Mouse (Mus musculus): ENCODE measurements around the gene Prkg2. TPM values are rescaled to one million over a fixed set of nuclear protein-coding genes. Genes with fewer than 3 reads are reported as not detected.

The Prkg2 gene
- polyA plus RNA-seq, 1 experiment from 2014 or later = 0.90 TPM

DNA sequence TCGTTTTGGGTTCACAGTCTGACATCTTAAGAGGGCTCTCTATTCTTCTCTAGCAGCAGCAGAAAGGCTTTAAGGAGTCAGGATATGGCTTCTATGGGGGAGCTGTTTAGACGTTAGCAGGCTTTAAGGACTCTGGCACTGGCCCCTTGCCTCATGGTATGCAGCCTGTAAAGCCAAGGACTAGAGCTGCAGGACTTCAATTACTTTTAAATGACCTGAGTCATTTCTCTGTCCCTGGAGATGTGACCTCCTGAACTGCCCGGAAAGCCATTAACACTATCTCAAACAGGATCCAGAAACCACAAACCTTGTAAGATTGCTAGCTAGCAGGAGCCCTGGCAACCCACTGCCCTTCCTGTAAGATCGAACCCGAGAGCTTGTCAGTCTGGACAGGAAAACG, 96.4 kb downstream of the Prkg2 start:
- peaks cover 7% of the 10 kb centered on the region for H3K4me1 ChIP-seq (replicated peaks; ENCODE audit: control insufficient read depth, insufficient read depth, low read length)
- no peaks in the 10 kb centered on the region for H3K36me3 ChIP-seq (ENCODE audit: control insufficient read depth, insufficient read depth)
- 51% methylated on average over 6 of the region's 6 CpGs for WGBS

GRCm38 (mm10) chr5:98939631-98940208, 97.4 kb downstream of the Prkg2 start:
- Histone ChIP-seq H3K36me3 (ENCODE audit: control insufficient read depth, insufficient read depth) (no peaks in the 10 kb centered on the region), H3K27me3 (replicated peaks; ENCODE audit: control insufficient read depth, insufficient read depth, low read length) (no peaks in the 10 kb centered on the region), H3K4me1 (replicated peaks; ENCODE audit: control insufficient read depth, insufficient read depth, low read length) (peaks cover 7% of the 10 kb centered on the region), H3K4me2 (ENCODE audit: low read length) (no peak overlapping the region), H3K27ac (ENCODE audit: low read length) (no peak overlapping the region), H3K9ac (replicated peaks; ENCODE audit: low read depth, low read length) (no peak overlapping the region), H3K9me3 (ENCODE audit: control insufficient read depth, low read length) (no peaks in the 10 kb centered on the region), H3K4me3 (replicated peaks; ENCODE audit: low read length) (no peak overlapping the region)
- peak; percentile 69 for ATAC-seq
- WGBS = 62% methylated on average over 6 of the region's 6 CpGs

More for the DNA sequence above, 96.4 kb downstream of the Prkg2 start:
- Histone ChIP-seq H3K4me2 (ENCODE audit: low read length) (no peak overlapping the region), H3K27me3 (replicated peaks; ENCODE audit: control insufficient read depth, insufficient read depth, low read length) (no peaks in the 10 kb centered on the region), H3K9me3 (ENCODE audit: control insufficient read depth, low read length) (no peaks in the 10 kb centered on the region), H3K9ac (replicated peaks; ENCODE audit: low read depth, low read length) (no peak overlapping the region), H3K27ac (ENCODE audit: low read length) (no peak overlapping the region), H3K4me3 (replicated peaks; ENCODE audit: low read length) (no peak overlapping the region)
- ATAC-seq = no peak

GRCm38 (mm10) chr5:98939116-98939515, 98.0 kb downstream of the Prkg2 start:
- H3K36me3 ChIP-seq (ENCODE audit: control insufficient read depth, insufficient read depth) = no peaks in the 10 kb centered on the region
- H3K9me3 ChIP-seq (ENCODE audit: control insufficient read depth, low read length) = no peaks in the 10 kb centered on the region
- H3K4me1 ChIP-seq (replicated peaks; ENCODE audit: control insufficient read depth, insufficient read depth, low read length) = peaks cover 7% of the 10 kb centered on the region
- no peak overlapping the region for H3K4me2 ChIP-seq (ENCODE audit: low read length)
- peak overlapping the region; percentile 15; the same call in 1 of the 2 replicates for H3K27ac ChIP-seq (ENCODE audit: low read length)
- no peak overlapping the region for H3K9ac ChIP-seq (replicated peaks; ENCODE audit: low read depth, low read length)
- peak; percentile 70 for ATAC-seq
- no peak overlapping the region for H3K4me3 ChIP-seq (replicated peaks; ENCODE audit: low read length)
- 75% methylated on average over 9 of the region's 9 CpGs for WGBS
- no peaks in the 10 kb centered on the region for H3K27me3 ChIP-seq (replicated peaks; ENCODE audit: control insufficient read depth, insufficient read depth, low read length)

DNA sequence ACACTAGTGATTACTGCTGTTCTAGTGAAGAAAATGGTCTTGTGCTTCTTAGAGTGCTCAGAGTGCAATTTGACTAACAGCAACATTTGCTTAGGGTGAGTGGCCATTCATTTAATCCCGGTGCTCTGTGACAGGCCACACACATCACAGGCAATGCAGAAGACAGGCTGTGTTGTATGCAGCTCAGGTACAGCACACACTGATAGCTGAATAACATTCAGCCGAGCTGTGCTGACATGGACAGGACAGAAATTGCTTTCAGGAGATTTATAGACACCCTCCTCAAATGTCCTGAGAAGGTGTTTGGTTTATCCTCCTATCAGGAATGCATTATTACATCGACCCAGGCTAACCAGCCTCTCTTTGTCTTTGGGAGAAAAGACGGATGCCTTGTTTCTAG, 99.3 kb downstream of the Prkg2 start:
- no peaks in the 10 kb centered on the region for H3K27me3 ChIP-seq (replicated peaks; ENCODE audit: control insufficient read depth, insufficient read depth, low read length)
- no peak overlapping the region for H3K9ac ChIP-seq (replicated peaks; ENCODE audit: low read depth, low read length)
- ATAC-seq = no peak
- WGBS = 51% methylated on average over 4 of the region's 4 CpGs
- H3K4me3 ChIP-seq (replicated peaks; ENCODE audit: low read length) = no peak overlapping the region
- H3K4me1 ChIP-seq (replicated peaks; ENCODE audit: control insufficient read depth, insufficient read depth, low read length) = peaks cover 7% of the 10 kb centered on the region
- H3K27ac ChIP-seq (ENCODE audit: low read length) = no peak overlapping the region
- H3K9me3 ChIP-seq (ENCODE audit: control insufficient read depth, low read length) = no peaks in the 10 kb centered on the region
- no peak overlapping the region for H3K4me2 ChIP-seq (ENCODE audit: low read length)
- H3K36me3 ChIP-seq (ENCODE audit: control insufficient read depth, insufficient read depth) = no peaks in the 10 kb centered on the region

DNA sequence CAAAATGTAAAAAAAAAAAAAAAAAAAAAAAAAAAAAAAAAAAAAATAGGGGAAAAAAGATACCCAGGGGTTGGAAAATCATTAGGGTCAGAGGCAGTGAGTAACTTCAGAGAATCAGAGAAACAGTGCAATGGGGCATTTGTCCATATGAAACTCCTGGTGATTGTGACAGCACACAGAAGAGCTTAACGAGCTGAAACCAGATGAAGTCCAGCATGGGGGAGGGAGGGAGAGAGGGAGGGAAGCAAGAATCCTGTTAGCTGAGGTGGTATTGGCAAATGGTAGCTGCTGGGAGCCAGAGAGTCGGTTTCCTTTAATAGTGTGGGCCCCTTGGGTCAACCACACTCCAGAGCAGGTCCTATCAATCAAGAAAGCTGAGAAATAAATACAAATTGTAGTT, 100.5 kb downstream of the Prkg2 start:
- 43% methylated on average over 2 of the region's 2 CpGs for WGBS
- H3K9me3 ChIP-seq (ENCODE audit: control insufficient read depth, low read length) = no peaks in the 10 kb centered on the region
- no peak overlapping the region for H3K4me2 ChIP-seq (ENCODE audit: low read length)
- no peak for ATAC-seq
- no peak overlapping the region for H3K4me3 ChIP-seq (replicated peaks; ENCODE audit: low read length)
- no peaks in the 10 kb centered on the region for H3K36me3 ChIP-seq (ENCODE audit: control insufficient read depth, insufficient read depth)
- H3K27ac ChIP-seq (ENCODE audit: low read length) = no peak overlapping the region
- peaks cover 7% of the 10 kb centered on the region for H3K4me1 ChIP-seq (replicated peaks; ENCODE audit: control insufficient read depth, insufficient read depth, low read length)
- H3K27me3 ChIP-seq (replicated peaks; ENCODE audit: control insufficient read depth, insufficient read depth, low read length) = no peaks in the 10 kb centered on the region
- no peak overlapping the region for H3K9ac ChIP-seq (replicated peaks; ENCODE audit: low read depth, low read length)

GRCm38 (mm10) chr5:98935930-98936329, 101.2 kb downstream of the Prkg2 start:
- H3K4me2 ChIP-seq (ENCODE audit: low read length) = no peak overlapping the region
- no peaks in the 10 kb centered on the region for H3K36me3 ChIP-seq (ENCODE audit: control insufficient read depth, insufficient read depth)
- H3K9me3 ChIP-seq (ENCODE audit: control insufficient read depth, low read length) = no peaks in the 10 kb centered on the region
- H3K27ac ChIP-seq (ENCODE audit: low read length) = no peak overlapping the region
- H3K27me3 ChIP-seq (replicated peaks; ENCODE audit: control insufficient read depth, insufficient read depth, low read length) = no peaks in the 10 kb centered on the region
- 68% methylated on average over 8 of the region's 8 CpGs for WGBS
- H3K4me1 ChIP-seq (replicated peaks; ENCODE audit: control insufficient read depth, insufficient read depth, low read length) = peaks cover 7% of the 10 kb centered on the region
- no peak for ATAC-seq
- no peak overlapping the region for H3K9ac ChIP-seq (replicated peaks; ENCODE audit: low read depth, low read length)
- H3K4me3 ChIP-seq (replicated peaks; ENCODE audit: low read length) = no peak overlapping the region

GRCm38 (mm10) chr5:98922921-98923320, 114.2 kb downstream of the Prkg2 start:
- no peaks in the 10 kb centered on the region for H3K9me3 ChIP-seq (ENCODE audit: control insufficient read depth, low read length)
- H3K4me1 ChIP-seq (replicated peaks; ENCODE audit: control insufficient read depth, insufficient read depth, low read length) = no peaks in the 10 kb centered on the region; the same call in 1 of the 2 replicates
- no peak overlapping the region for H3K4me2 ChIP-seq (ENCODE audit: low read length)
- H3K9ac ChIP-seq (replicated peaks; ENCODE audit: low read depth, low read length) = no peak overlapping the region
- ATAC-seq = no peak
- WGBS = 91% methylated on average over 3 of the region's 3 CpGs
- H3K27me3 ChIP-seq (replicated peaks; ENCODE audit: control insufficient read depth, insufficient read depth, low read length) = no peaks in the 10 kb centered on the region
- H3K27ac ChIP-seq (ENCODE audit: low read length) = no peak overlapping the region
- H3K36me3 ChIP-seq (ENCODE audit: control insufficient read depth, insufficient read depth) = no peaks in the 10 kb centered on the region
- no peak overlapping the region for H3K4me3 ChIP-seq (replicated peaks; ENCODE audit: low read length)

- Histone ChIP-seq H3K9me3 (ENCODE audit: control insufficient read depth, low read length) (no peaks in the 10 kb centered on the region), H3K27me3 (replicated peaks; ENCODE audit: control insufficient read depth, insufficient read depth, low read length) (no peaks in the 10 kb centered on the region), H3K4me3 (replicated peaks; ENCODE audit: low read length) (no peak overlapping the region), H3K27ac (ENCODE audit: low read length) (no peak overlapping the region), H3K4me2 (ENCODE audit: low read length) (no peak overlapping the region), H3K36me3 (ENCODE audit: control insufficient read depth, insufficient read depth) (no peaks in the 10 kb centered on the region), H3K4me1 (replicated peaks; ENCODE audit: control insufficient read depth, insufficient read depth, low read length) (no peaks in the 10 kb centered on the region; the same call in 1 of the 2 replicates), H3K9ac (replicated peaks; ENCODE audit: low read depth, low read length) (no peak overlapping the region)
- ATAC-seq = peak; percentile 36; the same call in 1 of the 2 replicates
- 21% methylated on average over 1 of the region's 1 CpGs for WGBS
Observed at GRCm38 (mm10) chr5:98921608-98922007, 115.5 kb downstream of the Prkg2 start.

GRCm38 (mm10) chr5:98918716-98919115, 118.4 kb downstream of the Prkg2 start:
- 95% methylated on average over 5 of the region's 5 CpGs for WGBS
- no peak overlapping the region for H3K4me2 ChIP-seq (ENCODE audit: low read length)
- no peaks in the 10 kb centered on the region for H3K9me3 ChIP-seq (ENCODE audit: control insufficient read depth, low read length)
- no peaks in the 10 kb centered on the region for H3K36me3 ChIP-seq (ENCODE audit: control insufficient read depth, insufficient read depth)
- H3K9ac ChIP-seq (replicated peaks; ENCODE audit: low read depth, low read length) = no peak overlapping the region
- ATAC-seq = no peak
- H3K27ac ChIP-seq (ENCODE audit: low read length) = no peak overlapping the region
- H3K27me3 ChIP-seq (replicated peaks; ENCODE audit: control insufficient read depth, insufficient read depth, low read length) = no peaks in the 10 kb centered on the region
- H3K4me1 ChIP-seq (replicated peaks; ENCODE audit: control insufficient read depth, insufficient read depth, low read length) = no peaks in the 10 kb centered on the region; the same call in 1 of the 2 replicates
- H3K4me3 ChIP-seq (replicated peaks; ENCODE audit: low read length) = no peak overlapping the region

DNA sequence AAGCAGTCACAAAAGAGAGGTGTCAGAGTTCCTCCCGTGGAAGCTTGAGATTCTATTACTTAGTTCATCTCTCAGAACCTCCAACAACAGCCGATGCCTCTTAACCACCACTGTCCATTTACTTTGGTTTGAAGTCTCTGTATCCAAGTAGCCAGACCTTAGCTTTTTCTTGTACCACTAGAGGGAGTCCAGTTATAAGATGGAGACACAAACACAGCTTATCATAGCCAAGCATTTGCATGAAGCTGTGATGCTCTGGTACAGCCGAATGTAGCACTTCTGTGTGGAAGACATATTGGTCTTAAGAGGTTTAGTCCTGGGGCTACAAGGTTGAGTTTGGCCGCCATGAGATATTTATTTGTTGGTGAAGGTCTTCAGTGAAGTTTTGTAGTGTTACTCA, 134.8 kb downstream of the Prkg2 start:
- no peaks in the 10 kb centered on the region for H3K36me3 ChIP-seq (ENCODE audit: control insufficient read depth, insufficient read depth)
- WGBS = 62% methylated on average over 4 of the region's 4 CpGs
- H3K4me2 ChIP-seq (ENCODE audit: low read length) = no peak overlapping the region
- H3K4me3 ChIP-seq (replicated peaks; ENCODE audit: low read length) = no peak overlapping the region
- no peak for ATAC-seq
- H3K27ac ChIP-seq (ENCODE audit: low read length) = no peak overlapping the region
- no peaks in the 10 kb centered on the region; the same call in 1 of the 2 replicates for H3K4me1 ChIP-seq (replicated peaks; ENCODE audit: control insufficient read depth, insufficient read depth, low read length)
- no peak overlapping the region for H3K9ac ChIP-seq (replicated peaks; ENCODE audit: low read depth, low read length)
- H3K9me3 ChIP-seq (ENCODE audit: control insufficient read depth, low read length) = no peaks in the 10 kb centered on the region
- no peaks in the 10 kb centered on the region for H3K27me3 ChIP-seq (replicated peaks; ENCODE audit: control insufficient read depth, insufficient read depth, low read length)

Data from forebrain, embryonic 16.5 days (tissue).